Mouse (Mus musculus): Measurements from ENCODE around the gene Nfam1.

Gene Nfam1

DNA sequence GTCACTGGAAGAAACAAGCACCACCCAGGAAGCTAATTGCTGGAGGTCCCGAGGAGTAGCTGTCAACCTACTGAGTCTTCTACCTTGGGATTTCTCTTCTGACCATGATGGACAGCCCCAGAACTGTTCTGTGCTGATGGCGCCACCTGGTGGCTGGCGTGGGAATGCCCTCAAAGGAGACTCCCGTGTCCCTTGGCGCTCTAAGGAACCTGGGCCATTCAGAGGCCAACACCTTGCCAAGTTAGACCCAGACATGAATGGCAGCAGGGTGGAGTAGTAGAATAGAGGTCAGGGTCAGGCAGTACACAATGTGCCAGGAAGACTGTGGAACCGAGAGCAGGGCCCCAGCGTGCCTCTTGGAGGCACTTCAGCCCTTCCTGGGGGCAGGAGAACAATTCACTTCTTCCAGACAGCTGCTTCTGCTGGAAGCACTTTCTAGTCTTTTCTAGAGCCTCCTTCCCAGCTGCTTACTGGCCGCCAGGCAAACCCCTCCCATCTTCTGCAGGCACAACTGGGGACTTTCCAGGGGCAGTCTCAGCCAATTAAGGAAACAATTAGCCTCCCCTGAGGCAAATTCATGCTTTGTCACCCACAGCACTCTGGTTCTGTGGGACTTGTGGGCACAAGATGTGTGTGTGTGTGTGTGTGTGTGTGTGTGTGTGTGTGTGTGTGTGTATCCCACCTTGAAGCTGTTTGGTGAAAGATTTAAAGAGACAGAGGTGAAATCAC, 4.8 kb upstream of the Nfam1 start:
- DNase-seq (ENCODE audit: low spot score in 2 of 2), result peak; percentile 87 to 94

DNA sequence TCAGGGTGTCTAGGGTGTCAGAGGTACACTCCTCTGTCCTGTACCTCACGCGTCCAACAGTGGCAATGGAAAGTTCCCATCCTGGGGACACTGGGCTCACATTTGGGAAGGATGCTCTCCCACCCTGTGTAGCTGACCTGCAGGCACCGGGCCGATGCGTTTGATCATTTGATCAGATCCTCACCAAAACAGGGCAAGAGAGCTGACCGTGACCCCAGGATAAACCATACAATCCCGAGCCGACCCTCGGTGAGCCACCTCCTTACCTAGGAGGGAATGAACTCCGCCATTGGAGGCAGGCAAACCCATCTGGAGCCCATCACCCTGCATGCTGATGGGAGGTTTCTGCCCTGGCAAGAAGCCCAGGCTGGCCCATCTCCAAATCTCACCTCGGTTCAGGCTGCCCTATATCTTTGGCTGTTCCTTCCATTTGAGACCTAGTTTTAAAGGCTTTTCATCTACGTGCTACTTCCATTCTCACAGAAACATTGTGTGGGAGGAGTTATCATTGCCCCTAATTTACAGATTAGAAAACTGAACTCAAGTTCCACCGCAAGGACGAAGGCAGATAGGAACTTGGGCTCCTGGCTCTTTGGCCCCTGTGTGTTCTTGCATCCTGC, 3.9 kb upstream of the Nfam1 start:
- peak; percentile 59 to 86 for DNase-seq (ENCODE audit: low spot score in 2 of 2)

DNA sequence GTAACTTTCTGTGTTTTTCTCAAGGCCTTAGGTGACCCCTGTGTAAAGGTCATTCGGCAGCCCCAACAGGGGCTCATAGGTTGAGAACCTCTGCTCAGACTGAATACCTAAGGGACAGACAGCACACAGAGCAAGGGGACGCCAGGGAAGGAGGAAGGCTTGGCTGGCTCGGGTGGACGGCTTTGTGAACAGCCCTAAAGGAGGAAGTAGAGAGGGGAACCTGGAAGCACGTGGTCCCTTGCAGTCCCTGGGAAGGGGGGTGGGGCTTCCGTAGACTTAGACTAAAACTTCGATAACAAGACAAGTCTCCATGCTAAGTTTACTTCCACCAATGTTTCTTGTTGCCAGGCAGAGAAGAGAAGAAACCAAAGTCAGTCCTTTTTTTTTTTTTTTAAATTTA, 3.0 kb upstream of the Nfam1 start:
- no peak for DNase-seq (ENCODE audit: low spot score in 2 of 2)

DNA sequence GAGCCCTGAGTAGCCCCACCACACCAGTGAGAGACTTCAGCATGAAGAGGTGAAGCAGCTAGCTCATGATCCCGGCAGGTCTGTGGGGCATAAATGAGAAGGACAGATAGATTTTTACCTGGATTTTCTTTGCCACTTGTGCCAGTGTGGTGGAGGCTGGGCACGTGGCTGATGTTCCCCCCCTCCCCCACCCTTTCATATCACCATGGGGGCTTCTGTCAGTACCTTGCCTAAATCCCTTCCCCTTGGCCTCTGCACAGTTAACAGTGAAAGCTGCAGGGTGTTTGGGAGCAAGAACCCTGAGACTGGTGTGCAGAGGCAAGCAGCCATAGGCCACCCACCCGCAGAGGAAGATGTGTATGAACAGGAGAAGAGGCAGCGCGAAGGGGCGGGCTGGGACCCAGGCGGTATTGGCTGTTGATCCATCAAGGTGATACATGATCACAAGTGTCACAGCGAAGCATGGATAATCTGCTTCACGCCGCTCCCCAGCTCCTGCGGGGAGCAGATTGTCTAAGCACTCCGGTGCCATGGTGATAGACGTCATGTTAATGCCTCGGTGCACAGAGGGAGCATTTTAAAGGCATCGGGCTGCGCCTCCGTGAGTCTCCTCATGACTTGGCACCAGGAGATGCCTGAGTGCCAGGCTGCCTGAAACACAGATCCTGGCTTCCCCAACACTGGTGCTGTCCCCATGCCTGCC, 1.3 kb upstream of the Nfam1 start:
- DNase-seq (ENCODE audit: low spot score in 2 of 2), result no peak

DNA sequence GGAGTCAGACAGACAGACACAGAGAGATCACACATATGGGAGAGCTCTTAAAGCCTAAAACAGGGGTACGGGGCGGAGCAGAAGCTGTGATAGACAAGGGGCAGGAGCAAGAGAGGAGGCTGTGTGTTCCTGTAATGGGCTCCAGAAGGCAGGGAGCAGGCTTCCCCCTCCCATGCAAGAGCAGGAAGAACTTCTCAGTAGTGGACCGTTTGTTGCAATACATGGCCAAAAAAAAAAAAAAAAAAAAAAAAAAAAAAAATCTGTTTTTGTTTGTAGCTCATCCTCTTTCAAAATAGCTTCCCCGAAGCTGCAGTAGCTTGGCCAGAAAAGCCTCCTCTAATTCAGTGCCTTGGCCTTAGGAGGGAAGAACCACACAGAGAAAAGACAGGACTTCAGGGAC, 2.2 kb downstream of the Nfam1 start:
- no peak for DNase-seq (ENCODE audit: low spot score in 2 of 2)

DNA sequence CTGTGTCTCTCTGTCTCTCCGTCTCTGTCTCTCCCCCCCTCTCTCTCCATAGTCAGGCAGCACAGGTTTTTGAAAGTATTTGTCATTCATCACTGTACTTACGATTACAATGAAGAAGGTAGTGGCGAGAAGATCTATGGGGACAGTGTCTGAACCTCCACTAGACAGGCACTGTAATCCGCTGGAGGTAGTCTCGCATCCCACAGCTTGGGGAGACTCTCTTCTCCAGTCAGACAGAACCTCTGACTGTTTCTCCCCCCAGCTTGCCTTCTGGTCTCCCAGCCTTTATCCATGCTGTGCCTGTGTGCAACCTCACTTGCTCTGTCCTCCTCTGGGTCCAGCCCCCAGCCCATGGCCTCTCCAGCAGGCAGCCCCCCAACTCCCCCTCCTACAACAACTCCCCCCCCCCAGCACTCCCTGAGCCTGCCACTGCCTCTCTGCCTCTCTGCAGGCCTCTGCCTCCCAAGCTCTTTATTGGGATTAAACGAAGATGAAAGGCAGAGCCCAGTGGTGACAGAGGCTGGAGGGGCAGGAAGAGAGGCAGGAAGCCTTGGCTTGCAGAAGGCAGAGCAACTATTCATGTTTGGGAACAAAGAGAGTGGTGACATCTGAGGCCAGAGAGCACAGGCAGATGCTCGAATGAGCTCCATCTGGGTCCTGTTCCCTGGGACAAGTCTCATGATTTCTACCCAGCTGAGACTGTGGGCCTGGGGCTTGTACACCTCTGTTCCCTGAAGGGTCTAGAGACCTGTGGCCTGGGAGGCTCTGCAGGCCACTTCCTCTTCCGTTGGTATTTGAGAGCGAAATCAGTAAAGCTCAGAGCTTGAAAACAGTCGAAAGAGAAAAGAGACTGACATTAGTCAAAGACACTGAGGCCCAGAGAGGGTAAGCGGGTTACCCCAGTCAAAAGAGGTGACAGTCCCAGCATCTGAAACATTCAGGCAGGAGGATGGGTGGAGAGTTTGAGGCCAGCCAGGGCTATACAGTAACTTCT, 3.1 kb downstream of the Nfam1 start:
- no peak for DNase-seq (ENCODE audit: low spot score in 2 of 2)

DNA sequence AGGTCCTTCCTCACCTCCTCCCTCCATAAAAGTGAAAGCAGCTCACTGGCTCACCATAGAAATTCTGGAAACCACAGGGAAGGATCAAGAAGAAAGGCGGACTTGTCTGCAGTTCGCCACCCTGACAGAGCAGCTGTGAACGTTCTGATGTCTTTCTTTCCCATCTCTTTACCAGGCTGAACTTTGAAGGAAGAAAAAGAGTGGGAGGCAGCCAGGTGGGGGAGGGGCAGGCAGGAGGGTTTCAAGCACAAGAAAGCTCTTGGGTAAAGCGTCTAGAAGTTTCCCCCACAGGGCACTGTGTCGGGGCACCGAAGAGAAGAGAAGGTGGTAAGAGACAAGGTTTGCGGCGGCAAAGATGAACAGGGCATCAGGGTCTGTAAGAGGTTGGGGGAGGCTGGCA, 7.0 kb downstream of the Nfam1 start:
- no peak for DNase-seq (ENCODE audit: low spot score in 2 of 2)

DNA sequence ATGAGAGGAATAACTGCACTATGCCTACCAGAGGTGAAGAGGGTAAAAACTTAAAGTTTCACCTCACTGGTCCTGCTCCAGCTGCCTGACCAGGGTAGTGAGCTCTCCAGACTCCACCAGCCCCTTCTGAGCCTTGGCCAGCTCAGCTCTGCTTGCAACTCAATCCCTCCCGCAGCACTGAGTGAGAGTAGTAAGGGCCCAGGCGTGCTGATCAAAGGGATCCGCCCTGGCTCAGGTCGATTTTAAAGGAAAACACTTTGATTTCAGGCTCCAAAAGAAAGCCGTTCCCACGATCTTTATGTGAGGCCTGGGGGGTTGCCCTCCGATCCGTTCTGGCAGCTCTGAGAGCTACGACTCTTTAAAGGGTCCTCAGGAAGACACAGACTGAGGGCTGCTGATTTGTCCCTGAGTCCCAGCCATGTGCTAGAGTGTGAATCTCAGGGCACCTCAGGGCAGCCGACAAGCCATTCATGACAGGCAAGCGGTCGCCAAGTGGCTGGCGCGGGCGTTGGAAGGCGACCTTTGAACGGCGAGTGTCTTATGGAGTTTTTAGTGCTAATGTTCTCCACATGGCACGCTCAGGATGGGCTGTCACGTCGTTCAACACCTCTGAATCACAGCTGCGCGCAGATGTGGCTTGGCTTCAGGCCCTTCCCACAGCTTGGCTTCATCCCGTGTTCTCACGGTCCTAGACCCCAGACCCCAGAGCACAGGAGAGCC, 7.9 kb downstream of the Nfam1 start:
- DNase-seq (ENCODE audit: low spot score in 2 of 2), result no peak

DNA sequence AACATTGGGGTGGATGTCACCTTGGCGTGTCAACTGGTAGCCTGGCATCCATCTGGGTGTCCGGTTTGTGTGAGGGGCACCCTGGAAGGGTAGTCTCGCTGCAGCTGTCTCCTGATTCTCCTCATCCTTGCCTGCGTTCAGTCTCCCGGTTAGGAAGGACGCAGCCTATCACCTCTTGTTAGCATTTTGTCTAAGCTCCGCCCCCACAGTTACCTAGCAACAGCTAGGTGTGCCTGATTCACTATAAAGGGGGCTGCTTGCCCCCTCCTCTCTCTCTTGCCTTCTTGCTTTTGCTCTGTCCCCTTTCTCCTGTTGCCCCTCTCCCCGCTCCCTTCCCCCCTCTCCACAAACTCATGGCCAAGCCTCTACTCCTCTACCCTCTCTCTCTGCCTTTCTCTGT, 10.2 kb downstream of the Nfam1 start:
- DNase-seq (ENCODE audit: low spot score in 2 of 2), result no peak

DNA sequence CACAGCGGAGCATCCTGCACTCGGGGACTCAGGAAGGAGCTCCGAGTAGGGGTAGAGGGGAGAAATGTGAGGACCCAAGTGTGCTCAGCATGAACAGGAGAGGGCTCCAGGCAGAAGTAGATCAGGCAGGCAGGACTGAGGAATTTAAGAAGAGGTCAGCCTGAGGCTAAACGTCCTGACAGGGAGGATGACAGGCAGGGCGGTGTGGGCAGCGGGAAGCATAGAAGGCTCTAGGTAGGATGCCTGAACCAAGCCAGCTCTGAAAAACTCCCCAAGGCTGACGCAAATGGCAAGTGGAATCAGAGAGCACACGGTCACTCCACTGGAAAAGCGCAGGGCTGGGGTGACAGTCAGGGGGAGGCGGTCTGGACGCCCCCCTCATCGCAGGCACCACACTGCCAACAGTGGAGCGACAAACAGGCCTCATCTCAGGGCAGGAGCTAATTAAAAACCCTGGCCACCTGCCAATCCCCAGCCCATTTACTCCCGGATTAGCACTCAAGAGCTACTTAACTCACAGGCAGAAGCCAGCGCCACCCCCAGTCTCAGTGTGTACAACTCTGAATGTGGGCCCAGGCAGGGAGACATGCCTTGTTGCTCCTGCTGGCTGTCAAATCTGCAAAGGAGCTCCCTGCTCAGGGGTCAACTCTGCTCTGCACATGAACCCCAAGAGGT, 22.0 kb downstream of the Nfam1 start:
- peak; percentile 51 to 76 for DNase-seq (ENCODE audit: low spot score in 2 of 2)

DNA sequence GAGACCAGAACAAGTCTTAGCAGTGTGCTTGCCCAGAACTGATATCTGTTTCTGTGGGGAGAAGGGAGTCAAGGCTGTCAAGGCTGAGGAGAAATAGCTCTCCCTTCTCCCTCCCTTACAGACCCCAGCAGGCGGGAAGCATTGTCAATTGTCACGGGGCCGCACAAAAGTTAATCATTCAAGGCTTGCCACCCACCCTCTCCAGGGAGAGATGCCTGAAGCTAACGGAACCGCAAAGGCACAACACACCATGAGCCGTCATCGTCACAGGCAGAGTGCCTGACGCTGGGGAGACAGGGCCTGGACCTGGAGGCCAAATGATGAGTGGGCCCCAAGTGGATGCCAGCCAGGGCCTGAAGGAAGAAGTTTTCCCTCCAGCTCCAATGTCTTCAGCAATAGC, 22.7 kb downstream of the Nfam1 start:
- no peak for DNase-seq (ENCODE audit: low spot score in 2 of 2)

DNA sequence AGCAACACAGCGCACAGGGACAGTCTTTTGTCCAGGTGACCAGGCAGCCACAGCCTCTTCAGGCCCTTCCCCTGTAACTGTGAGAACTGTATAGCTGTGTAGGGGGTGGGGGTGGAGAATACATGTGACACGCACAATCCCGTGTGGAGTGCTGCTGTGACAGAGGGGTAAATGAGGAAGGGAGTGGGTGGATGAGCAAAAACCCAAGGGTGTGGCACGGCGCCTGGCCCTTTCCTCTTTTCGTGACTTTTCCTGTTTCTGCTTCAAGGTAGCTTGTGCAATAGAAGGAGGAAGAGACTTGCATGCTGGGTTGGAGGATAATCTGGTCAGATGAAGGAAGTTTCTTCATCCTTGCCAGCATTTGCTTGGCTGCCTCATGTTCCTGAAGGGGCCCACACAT, 23.6 kb downstream of the Nfam1 start:
- DNase-seq (ENCODE audit: low spot score in 2 of 2), result no peak

DNA sequence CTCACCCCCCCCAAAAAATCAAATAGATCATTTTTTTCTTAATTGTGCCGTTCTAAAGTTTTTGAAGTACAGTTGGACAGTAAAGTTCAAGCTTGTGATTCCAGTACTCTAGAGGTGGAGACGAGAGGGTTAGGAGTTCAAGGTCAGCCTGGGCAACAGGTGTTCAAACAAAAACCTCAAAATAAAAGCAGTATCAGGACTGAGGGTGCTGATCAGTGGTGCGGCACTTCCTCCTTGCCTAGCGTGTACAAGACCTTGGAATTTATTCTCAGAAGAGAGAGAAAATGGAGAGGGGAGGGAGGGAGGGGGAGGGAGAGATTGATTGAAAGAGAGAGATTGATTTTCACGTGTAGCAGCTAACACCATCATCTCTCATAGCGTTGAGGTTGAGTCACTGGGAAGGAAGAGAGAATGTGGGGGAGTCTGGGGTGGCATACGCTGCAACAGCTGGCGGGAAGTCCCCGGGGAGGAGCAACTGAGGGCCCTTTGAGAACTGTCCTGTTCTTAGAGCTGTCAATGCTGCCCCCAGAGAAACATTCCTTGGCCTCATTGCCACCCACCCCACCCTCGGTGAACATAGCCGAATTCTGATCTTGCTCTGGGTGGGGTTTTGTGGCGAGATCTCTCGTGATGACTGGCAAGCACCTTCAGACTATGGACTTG, 24.2 kb downstream of the Nfam1 start:
- no peak for DNase-seq (ENCODE audit: low spot score in 2 of 2)

DNA sequence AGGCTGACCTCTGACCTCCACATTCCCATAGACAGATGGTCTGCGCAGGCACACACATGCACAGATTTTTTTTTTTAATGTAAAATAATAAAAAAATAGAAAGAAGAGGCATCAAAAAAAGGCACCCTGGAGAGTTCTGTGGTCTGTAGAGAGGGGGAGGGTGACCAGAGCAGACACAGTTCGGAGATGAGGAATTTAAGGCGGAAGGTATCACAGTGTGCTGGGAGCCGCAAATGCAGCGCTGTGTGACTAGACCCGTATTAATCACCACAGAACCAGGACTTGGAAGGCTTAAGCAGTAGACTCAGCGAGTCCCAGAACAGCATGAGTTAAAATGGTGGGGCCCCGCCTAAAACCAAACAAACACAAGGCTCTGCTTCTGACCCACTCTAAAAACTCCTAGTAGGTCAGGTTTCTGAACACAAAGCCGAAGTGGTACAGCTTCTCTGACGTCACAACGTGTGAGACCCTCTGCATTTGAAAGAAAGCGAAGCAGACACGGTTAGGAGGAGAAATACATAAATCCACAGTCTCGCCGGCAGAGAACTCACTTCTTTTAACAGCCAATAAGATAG, 25.7 kb downstream of the Nfam1 start:
- DNase-seq (ENCODE audit: low spot score in 2 of 2), result no peak

DNA sequence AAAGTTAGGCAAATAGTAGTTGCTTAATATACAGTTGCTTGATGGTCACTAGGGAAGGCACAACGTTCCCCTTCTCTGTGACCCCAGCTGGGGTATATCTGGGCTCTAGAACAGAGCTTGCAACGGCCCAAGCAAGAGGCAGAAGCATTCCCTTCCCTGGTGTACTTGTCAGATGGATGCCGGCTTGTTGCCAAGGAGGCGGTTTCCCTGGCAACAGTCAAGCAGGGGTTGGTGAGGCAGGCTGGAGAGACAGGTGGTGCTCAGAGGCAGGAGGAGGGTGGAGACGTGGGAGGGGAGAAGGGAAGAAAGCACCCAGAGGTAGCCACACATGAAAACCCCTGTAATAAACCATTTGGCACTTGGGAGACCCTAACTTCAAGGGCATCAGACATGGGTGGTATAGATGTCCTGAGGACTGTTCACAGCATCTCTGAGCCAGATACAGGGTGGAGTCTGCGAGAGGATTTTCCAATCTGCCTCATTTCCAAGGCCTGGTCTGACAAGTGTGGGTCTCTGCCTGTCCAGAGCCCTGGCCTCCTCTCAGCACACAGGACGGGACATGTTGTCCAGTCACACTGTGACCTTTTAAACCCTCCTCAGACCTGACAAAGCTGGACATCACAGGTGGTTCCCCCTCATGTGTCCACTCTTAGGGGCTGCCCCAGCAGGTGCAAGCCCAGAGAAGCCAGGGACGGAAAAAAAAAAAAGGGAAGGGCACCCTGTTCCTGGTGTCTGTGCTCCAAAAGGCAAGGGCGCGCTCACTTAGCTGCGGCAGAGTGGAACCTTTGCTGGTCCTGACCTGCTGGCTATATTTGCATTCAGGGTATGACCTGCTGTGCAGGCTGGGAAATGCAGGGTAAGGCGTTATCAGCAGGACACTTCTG, 30.2 kb downstream of the Nfam1 start:
- peak; percentile 65 to 89 for DNase-seq (ENCODE audit: low spot score in 2 of 2)

DNA sequence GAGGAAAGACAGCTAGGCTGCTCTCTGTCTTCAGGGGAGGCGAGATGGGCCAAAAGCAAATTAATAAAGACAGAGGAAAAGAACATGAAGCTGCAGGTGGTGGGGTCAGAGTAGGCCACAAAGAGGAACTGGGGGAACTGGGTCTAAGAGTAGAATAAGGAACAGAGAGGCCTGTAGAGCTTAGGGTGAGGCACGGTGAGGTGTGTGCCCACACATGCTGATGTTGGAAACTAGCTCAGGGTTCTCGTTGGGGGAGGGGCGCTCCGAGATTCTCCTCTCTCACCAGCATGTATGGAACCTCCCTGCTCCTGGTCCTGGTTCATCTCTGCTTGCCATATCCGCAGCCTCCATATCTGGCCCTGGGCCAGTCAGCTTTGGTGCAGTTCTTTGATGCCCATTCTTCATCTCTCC, 34.3 kb downstream of the Nfam1 start:
- no peak for DNase-seq (ENCODE audit: low spot score in 2 of 2)

DNA sequence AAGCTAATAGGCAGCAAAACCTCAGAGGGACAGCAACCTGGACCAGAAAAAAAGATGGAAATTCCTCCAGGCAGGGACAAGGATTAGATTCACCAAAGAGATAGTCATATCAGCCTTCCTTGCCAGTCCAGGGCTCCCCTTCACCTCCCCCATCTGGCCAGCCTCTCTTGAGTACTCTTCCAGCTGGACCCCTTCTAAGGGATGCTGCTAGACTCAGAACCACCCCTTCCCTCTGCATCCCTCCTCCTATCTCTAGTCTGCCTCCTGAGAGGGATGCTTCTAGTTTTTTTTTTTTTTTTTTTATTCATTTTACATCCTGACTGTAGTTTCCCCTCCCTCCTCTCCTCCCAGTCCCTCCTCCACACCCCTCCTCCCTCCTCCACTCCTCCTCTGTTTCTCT, 36.7 kb downstream of the Nfam1 start:
- no peak for DNase-seq (ENCODE audit: low spot score in 2 of 2)

DNA sequence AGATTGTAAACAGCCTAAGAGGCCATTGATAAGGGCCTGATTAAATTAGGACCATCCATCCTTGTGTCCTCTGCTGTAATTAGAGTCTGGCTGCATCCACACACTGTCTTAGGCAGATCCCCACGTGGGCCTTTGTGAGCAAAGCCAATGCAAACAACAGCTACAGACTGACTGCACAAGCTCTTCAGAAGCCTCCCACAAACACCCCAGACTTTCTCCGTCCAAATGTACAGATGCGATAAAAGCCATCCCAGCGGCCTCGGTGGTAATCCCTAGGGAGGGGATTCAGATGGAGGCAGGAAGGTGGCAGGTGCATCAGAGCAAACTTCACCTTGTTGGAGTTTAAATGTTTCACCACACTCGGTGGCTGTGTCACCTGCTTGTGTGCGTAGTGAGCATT, 37.9 kb downstream of the Nfam1 start:
- DNase-seq (ENCODE audit: low spot score in 2 of 2), result no peak

DNA sequence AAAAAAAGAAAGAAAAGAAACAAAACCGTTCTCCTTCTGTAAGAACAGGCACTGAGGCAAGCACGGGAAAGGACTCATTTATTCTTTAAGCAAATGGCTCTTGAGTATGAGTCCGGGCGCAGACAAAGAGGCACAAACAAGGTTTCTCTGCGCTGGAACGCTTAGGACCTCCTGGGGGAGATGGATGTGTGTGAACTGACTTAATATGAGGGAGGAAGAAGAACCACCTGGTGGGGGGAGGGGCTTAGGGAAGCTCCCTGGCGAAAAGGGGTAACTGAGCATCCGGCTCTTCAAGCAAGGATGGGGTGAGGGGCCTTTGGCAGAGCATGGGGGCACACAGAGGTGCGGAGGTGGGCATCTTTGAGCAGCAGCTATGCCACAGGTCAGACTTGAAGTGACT, 40.2 kb downstream of the Nfam1 start:
- DNase-seq (ENCODE audit: low spot score in 2 of 2), result no peak

Measured in cerebellum, postnatal 4 days (tissue).